Mouse (Mus musculus) midbrain, embryonic 10.5 days (tissue): ENCODE measurements around the gene Prima1. TPM values are rescaled to one million over a fixed set of nuclear protein-coding genes. Genes with fewer than 3 reads are reported as not detected.

Source experiments
- DNase-seq: peaks from one replicate; pipeline ENCODE4 v3.0.0-alpha.2; 2017; ENCODE audit warnings: low spot score
- H3K27ac ChIP-seq: fragments of 300-500 bp; sonication (generic); replicated peaks from 2 replicates; pipeline ENCODE4 v1.5.1; 2016; ENCODE audit warnings: mild to moderate bottlenecking
- H3K27me3 ChIP-seq: fragments of 300-500 bp; sonication (generic); 2 replicates; pipeline ENCODE4 v1.6.1; 2016; ENCODE audit warnings: low read depth, mild to moderate bottlenecking; ENCODE audit not compliant: poor library complexity, severe bottlenecking
- H3K36me3 ChIP-seq: fragments of 300-500 bp; sonication (generic); 2 replicates; pipeline ENCODE4 v1.6.1; 2016; ENCODE audit warnings: mild to moderate bottlenecking, moderate library complexity
- H3K4me1 ChIP-seq: fragments of 300-500 bp; sonication (generic); 2 replicates; pipeline ENCODE4 v1.6.1; 2016
- H3K4me3 ChIP-seq: fragments of 300-500 bp; sonication (generic); 2 replicates; pipeline ENCODE4 v1.5.1; 2016; ENCODE audit warnings: mild to moderate bottlenecking, moderate library complexity
- H3K9me3 ChIP-seq: fragments of 300-500 bp; sonication (generic); replicated peaks from 2 replicates; pipeline ENCODE4 v1.6.1; 2016; ENCODE audit warnings: mild to moderate bottlenecking
- WGBS: fragments of 180-500 bp; shearing (Covaris S2); methylation state at CpG from one replicate; pipeline ENCODE4 v1.1.7; 2016; 5-methylcytosine and 5-hydroxymethylcytosine counted together
- polyA plus RNA-seq: library from polyadenylated mRNA; unstranded; fragments of >200 nt; fragmentation: Nextera tagmentation; extraction: Ambion mirVana; gene quantifications from 2 replicates; pipeline ENCODE4 v1.2.1, GENCODE M21; 2016

Gene Prima1
- polyA plus RNA-seq, 1 experiment from 2014 or later: 1.5 TPM

DNA sequence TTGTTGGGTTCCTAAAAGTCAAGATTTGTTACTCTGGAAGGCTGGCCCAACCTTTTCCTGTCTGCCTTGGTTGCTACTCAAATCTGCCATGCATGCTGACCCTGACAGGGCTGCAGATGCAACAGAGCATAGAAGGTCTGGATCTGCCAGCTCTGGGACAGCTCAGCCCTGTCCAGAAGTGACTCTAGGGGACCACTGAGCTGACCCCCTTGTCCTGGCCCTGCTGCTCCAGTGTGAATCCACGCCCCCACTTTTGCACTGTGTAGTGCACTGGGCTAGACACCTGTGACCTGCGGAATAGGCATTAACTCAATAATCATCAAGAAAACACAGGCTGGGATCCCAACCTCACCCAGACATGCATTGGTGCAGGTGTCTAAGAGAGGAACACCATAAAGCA lies 27.2 kb downstream of the Prima1 start:
- H3K27me3 ChIP-seq: no peaks in the 10 kb centered on the region
- WGBS: 90% methylated on average over 2 of the region's 2 CpGs
- no peak overlapping the region for H3K4me3 ChIP-seq
- H3K4me1 ChIP-seq: peaks cover 5% of the 10 kb centered on the region; the same call in 1 of the 2 replicates
- H3K36me3 ChIP-seq: peaks cover 10% of the 10 kb centered on the region; the same call in 1 of the 2 replicates
- H3K27ac ChIP-seq: 0 out of 2 replicates have a peak overlapping the region, but pooled peaks have one; percentile 28
- H3K9me3 ChIP-seq: no peaks in the 10 kb centered on the region
- DNase-seq: no peak

DNA sequence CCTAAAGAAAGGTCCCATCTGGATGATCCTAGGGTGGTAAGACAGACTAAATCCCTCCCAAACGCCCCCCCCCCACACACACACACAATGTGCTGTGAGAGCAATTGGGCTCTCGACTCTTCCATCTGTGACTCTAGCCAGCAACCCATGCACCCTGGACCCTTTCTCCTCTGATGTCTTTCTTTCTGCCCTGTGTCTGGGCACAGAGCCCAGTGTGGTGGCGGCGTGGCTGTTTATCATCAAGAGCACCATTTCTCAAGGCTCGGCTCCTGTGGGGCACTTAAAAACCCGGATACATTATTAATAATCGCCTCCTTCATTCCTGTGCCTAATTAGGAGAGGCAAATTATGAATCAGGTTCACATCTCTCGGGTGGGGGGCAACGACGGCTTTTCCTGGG lies 27.7 kb downstream of the Prima1 start:
- WGBS: 87% methylated on average over 10 of the region's 10 CpGs
- Histone ChIP-seq H3K4me3 (no peak overlapping the region), H3K9me3 (no peaks in the 10 kb centered on the region), H3K36me3 (peaks cover 10% of the 10 kb centered on the region; the same call in 1 of the 2 replicates), H3K4me1 (peaks cover 5% of the 10 kb centered on the region; the same call in 1 of the 2 replicates), H3K27ac (no peak overlapping the region), H3K27me3 (no peaks in the 10 kb centered on the region)
- no peak for DNase-seq

DNA sequence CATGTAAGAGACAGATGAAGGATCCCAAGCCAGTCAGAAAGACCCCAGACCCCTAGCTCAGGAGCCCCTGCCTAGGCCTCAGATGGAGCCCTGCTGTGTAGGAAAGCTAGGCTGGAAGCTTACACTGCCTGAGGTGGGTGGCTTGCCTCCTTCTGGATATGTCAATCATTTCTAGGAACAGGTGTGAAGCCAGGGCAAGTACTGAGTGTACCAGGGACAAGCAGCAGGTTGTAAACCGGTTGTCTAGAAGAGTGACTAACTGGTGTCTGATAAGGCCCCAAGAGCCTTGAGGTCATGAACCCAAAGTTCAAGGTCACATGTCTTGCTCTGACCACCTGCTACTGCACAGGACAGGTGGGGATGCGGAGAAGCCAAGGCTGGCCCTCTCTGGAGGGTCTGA lies 28.4 kb downstream of the Prima1 start:
- H3K36me3 ChIP-seq: peaks cover 10% of the 10 kb centered on the region; the same call in 1 of the 2 replicates
- H3K9me3 ChIP-seq: no peaks in the 10 kb centered on the region
- H3K4me3 ChIP-seq: no peak overlapping the region
- no peaks in the 10 kb centered on the region for H3K27me3 ChIP-seq
- no peak for DNase-seq
- 85% methylated on average over 2 of the region's 2 CpGs for whole genome bisulfite sequencing
- H3K27ac ChIP-seq: no peak overlapping the region
- H3K4me1 ChIP-seq: peaks cover 5% of the 10 kb centered on the region; the same call in 1 of the 2 replicates

DNA sequence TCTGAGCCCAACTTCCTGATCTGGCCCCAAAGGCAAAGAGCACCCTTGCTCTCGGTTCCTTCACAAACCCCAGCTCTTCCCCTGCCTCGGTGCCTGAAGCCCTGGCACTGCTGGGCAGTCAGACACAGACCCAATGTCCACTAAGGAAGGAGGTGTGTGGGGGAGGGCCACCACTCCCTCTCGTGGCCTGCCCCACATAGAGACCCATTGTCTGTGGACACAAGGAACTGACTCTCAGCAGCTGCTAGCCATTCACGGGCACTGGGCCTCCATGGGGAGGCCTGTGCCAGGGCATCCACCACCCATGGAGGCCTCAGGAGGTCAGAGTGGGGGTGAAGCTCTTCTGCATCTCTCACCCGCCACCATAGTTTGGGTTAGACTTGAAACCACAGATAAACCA lies 30.9 kb downstream of the Prima1 start:
- H3K9me3 ChIP-seq: no peaks in the 10 kb centered on the region
- DNase-seq: no peak
- peaks cover 4% of the 10 kb centered on the region; the same call in 1 of the 2 replicates for H3K4me1 ChIP-seq
- peak overlapping the region; percentile 67 for H3K27ac ChIP-seq
- no peaks in the 10 kb centered on the region for H3K27me3 ChIP-seq
- WGBS: 57% methylated on average over 5 of the region's 5 CpGs
- no peak overlapping the region for H3K4me3 ChIP-seq
- peaks cover 10% of the 10 kb centered on the region; the same call in 1 of the 2 replicates for H3K36me3 ChIP-seq

DNA sequence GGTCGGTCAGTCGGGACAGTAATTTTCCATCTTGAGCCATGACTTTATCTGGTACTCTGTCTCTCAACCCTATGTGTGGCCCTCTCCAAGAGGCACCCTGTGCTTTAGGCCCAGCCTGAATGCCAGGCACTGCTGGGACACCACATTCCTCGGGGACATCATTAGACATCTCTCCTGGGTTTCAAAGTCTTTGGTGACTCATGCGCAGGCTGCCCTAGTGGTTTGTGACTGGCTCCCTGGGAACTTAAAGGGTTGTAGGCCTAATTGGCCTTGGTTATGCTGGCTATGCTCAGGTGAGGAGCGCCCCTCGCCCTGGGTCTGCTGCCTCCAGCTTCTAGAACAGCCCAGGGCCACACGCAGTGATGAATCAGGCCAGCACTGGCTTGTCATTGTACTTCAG lies 32.4 kb downstream of the Prima1 start:
- Histone ChIP-seq H3K36me3 (peaks cover 10% of the 10 kb centered on the region; the same call in 1 of the 2 replicates), H3K27me3 (no peaks in the 10 kb centered on the region), H3K4me1 (no peaks in the 10 kb centered on the region), H3K4me3 (no peak overlapping the region), H3K27ac (no peak overlapping the region), H3K9me3 (no peaks in the 10 kb centered on the region)
- no peak for DNase-seq
- WGBS: 95% methylated on average over 7 of the region's 7 CpGs

DNA sequence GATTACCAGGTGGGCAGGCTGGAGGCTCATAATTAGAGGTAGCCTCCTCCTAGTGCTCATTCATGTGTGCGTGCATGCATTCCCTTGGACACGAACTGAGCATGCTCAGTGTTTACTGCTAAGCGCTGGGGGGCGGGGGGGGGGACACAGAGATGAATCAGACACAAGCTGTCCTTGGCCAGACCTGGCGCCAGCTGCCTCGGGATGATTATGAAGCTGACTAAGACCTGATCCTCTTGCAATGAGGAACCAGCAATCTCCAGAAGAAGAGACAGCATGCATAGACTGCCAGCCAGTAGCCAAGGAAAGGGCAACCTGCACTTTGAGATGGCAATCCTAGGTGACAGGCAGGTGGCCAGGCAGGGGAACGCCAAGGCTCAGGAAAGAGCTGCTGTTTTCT lies 36.4 kb downstream of the Prima1 start:
- no peaks in the 10 kb centered on the region for H3K36me3 ChIP-seq
- H3K4me3 ChIP-seq: no peak overlapping the region
- no peak overlapping the region for H3K27ac ChIP-seq
- H3K9me3 ChIP-seq: no peaks in the 10 kb centered on the region
- WGBS: 84% methylated on average over 7 of the region's 7 CpGs
- H3K4me1 ChIP-seq: peaks cover 23% of the 10 kb centered on the region
- no peaks in the 10 kb centered on the region for H3K27me3 ChIP-seq
- DNase-seq: no peak

DNA sequence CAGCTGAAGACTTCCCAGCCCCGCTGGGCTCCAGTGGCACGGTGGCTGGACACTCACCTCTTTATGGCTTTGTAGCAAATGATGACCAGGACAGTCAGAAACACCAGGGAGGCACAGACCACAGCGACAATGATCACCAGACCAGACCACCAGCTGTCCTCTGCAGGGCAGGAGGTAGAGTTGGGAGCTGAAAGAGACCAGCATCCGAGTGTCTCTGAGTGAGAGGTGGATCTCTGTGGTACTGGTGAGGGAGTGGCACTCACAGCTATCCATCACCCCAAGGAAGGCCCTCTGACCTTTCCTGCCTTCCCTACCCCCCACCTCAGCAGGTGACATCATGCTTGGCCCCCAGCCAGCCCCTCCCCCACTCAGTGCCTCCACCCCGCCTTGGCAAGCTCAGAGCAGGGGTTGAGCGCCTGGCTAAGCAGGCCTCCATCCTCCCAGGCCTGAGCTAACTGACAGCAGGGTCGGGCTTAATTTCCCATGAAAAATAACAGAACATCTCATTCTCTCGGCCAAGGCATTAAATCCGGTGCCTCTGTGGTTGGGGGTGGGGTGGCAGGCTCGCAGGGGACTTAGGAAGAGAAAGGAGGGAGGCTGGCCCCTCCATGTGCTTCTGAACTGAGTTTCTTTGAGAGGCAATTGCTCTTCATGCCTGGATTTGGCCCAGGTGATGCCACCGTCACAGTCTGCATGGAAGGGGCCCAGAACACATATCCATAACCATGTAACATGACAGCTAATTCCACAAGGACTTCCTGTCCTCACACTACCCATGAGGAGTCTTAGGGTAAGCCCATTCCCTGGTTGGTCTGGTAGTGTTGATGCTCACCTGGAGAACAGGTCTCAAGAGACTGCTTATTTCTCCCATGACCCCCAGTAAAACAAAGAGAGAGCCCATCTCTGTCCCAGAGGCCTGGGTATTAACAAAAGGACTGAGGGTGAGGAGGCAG lies 39.1 kb downstream of the Prima1 start:
- Histone ChIP-seq H3K9me3 (no peaks in the 10 kb centered on the region), H3K27ac (peak overlapping the region; percentile 66), H3K36me3 (no peaks in the 10 kb centered on the region; the same call in 1 of the 2 replicates), H3K4me3 (no peak overlapping the region), H3K27me3 (no peaks in the 10 kb centered on the region), H3K4me1 (peaks cover 23% of the 10 kb centered on the region)
- 31% methylated on average over 11 of the region's 11 CpGs for WGBS
- peak; percentile 37 for DNase-seq

DNA sequence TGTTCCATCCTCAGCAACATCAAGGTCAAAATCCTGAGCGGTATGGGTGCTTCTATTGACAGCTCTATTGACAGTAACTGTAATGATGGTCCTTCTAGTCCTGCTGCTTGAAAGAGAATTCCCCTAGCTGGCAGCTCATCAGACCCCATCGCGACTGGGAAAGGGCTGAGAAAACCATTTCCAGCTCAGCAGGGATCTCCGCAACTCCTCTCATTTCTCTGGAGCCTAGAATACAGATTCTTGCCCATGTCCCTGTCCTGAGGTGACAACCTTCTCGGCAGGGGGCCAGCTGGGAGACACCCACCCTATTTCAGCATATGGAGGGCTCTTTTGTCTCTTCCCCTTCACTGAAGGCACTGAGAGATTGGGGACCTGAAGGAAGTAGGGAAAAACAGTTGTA lies 49.0 kb downstream of the Prima1 start:
- H3K9me3 ChIP-seq: no peaks in the 10 kb centered on the region
- no peak overlapping the region for H3K27ac ChIP-seq
- DNase-seq: no peak
- peaks cover 14% of the 10 kb centered on the region; the same call in 1 of the 2 replicates for H3K36me3 ChIP-seq
- no peaks in the 10 kb centered on the region for H3K27me3 ChIP-seq
- no peak overlapping the region for H3K4me3 ChIP-seq
- peaks cover 18% of the 10 kb centered on the region for H3K4me1 ChIP-seq
- 66% methylated on average over 5 of the region's 5 CpGs for WGBS

DNA sequence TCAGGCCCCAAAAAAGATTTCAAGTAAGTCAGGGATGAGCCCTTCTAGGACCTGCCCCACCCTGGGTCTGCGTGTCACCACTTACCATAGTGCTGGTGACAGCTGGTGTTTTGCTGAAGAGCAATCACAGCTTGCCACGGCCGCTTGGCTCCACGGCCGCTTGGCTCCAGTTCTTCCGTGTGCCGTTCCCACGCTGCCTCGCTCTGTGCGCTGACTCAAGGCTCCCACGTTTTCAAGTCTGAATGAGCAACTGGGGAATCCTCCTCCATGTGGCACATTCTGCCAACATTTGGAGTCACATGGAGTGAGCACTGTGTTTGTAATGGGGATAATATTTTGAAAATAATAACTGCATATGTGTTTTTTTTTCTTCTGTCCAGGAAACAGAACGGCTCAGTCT lies 52.2 kb downstream of the Prima1 start:
- Histone ChIP-seq H3K4me1 (peaks cover 19% of the 10 kb centered on the region), H3K27me3 (no peaks in the 10 kb centered on the region), H3K9me3 (no peaks in the 10 kb centered on the region), H3K27ac (0 out of 2 replicates have a peak overlapping the region, but pooled peaks have one; percentile 38), H3K36me3 (no peaks in the 10 kb centered on the region), H3K4me3 (no peak overlapping the region)
- no peak for DNase-seq
- 90% methylated on average over 12 of the region's 12 CpGs for WGBS

DNA sequence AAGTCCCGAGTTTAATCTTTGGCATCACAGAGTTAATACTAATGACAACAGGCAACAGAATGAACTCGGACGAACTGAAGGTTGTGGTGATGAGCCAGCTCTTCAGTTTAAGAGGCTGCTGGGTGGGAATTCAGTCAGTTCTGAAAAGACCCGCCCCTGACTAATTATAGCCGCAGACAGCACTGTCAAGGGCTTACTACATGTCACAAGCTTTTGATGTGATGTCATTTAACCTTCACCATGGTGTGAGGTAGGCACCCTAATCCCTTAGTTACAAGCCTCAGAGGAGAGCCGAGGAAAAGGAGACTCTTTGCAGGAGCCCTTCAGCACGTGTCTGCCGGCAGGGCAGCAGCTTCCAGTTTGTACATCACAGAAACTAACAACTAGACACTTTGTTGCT lies 53.7 kb downstream of the Prima1 start:
- no peaks in the 10 kb centered on the region for H3K9me3 ChIP-seq
- 74% methylated on average over 8 of the region's 8 CpGs for WGBS
- H3K4me1 ChIP-seq: peaks cover 21% of the 10 kb centered on the region
- H3K27ac ChIP-seq: 0 out of 2 replicates have a peak overlapping the region, but pooled peaks have one; percentile 38
- H3K36me3 ChIP-seq: no peaks in the 10 kb centered on the region
- no peak overlapping the region for H3K4me3 ChIP-seq
- H3K27me3 ChIP-seq: no peaks in the 10 kb centered on the region
- no peak for DNase-seq

DNA sequence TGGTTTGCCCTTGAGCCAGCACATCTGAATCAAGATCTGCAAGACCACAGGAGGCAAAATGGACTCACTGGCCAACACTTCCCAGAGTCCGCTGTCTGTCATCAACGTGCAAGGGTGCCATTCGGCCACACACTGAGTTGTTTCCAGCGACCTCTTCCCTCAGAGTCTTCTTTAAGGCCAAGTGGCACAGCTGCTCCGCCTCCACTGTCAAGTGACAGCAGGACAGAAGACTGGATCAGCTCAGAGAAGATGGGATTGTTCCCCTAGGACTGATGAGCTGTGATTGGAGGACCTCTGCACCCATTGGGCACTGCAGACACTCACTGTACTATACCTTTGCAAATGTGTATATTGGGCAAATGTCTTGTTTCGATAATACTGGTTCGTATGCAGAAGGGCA lies 54.9 kb downstream of the Prima1 start:
- WGBS: 83% methylated on average over 7 of the region's 7 CpGs
- H3K4me1 ChIP-seq: peaks cover 29% of the 10 kb centered on the region
- H3K4me3 ChIP-seq: no peak overlapping the region
- no peaks in the 10 kb centered on the region for H3K9me3 ChIP-seq
- H3K27ac ChIP-seq: no peak overlapping the region
- no peak for DNase-seq
- H3K27me3 ChIP-seq: no peaks in the 10 kb centered on the region
- no peaks in the 10 kb centered on the region for H3K36me3 ChIP-seq

DNA sequence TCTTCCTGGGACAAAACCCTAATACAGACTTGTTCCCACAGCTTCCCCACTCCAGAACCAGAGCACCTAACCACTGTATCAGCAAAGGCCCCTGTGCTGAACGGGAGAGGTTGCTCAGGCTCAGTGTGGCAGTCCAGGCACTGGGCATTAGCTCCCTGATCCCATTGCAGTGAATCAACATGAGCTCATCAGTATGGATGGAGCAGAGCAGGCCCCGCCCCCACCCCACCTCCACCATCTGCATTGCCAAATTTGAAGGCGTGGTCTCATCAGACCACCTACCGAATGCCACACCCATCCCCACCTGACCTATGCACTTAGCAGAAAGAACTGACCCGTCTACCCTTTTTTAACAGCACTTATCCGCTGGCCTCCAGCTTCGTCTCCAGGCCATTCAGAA lies 58.9 kb downstream of the Prima1 start:
- H3K27ac ChIP-seq: peak overlapping the region; percentile 72
- peaks cover 11% of the 10 kb centered on the region for H3K4me1 ChIP-seq
- H3K9me3 ChIP-seq: no peaks in the 10 kb centered on the region
- no peaks in the 10 kb centered on the region for H3K27me3 ChIP-seq
- WGBS: 19% methylated on average over 7 of the region's 7 CpGs
- no peaks in the 10 kb centered on the region for H3K36me3 ChIP-seq
- peak; percentile 37 for DNase-seq
- peak overlapping the region; percentile 29; the same call in 1 of the 2 replicates for H3K4me3 ChIP-seq

DNA sequence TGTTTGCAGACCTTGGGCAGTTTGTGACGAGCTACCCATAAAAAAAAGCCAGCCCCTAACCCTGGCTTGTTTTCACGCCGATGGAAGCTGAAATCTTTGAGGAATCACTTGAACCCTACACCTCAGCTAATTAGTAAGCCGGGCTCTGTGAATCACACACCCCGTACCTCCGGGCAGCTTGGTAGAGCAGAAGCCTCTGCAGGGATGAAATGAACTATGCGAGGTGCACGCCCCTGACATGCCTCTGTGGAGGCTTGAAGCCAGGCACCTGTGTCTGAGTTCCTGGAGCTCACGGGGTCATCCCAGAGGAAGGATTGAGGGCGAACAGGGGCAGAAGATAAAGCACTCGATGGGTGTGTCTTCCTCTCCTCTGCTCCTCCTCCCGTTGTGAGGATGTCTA lies 73.1 kb downstream of the Prima1 start:
- DNase-seq: no peak
- Histone ChIP-seq H3K27me3 (no peaks in the 10 kb centered on the region), H3K4me3 (no peak overlapping the region), H3K27ac (peak overlapping the region; percentile 63; the same call in 1 of the 2 replicates), H3K36me3 (peaks cover 10% of the 10 kb centered on the region; the same call in 1 of the 2 replicates), H3K4me1 (peaks cover 41% of the 10 kb centered on the region), H3K9me3 (no peaks in the 10 kb centered on the region)
- WGBS: 85% methylated on average over 12 of the region's 12 CpGs
